Mouse (Mus musculus): ENCODE results near the gene Gm20716.

GRCm38 (mm10) chr2:168207883-168208282 is 22.3 kb downstream of the Gm20716 start:
- TF ChIP-seq CTCF (IDR thresholded peaks at IDR 0.05; ENCODE audit: extremely low read depth, insufficient read depth, low read length) = no peak
- TF ChIP-seq POLR2A (IDR thresholded peaks at IDR 0.05; ENCODE audit: extremely low read depth, insufficient read depth, low read length) = no peak
